Mouse (Mus musculus): ENCODE measurements around the gene Rasgrf1. TPM values are rescaled to one million over a fixed set of nuclear protein-coding genes. Genes with fewer than 3 reads are reported as not detected.

Gene Rasgrf1
- total and polyA plus RNA-seq, 3 experiments: not detected

DNA sequence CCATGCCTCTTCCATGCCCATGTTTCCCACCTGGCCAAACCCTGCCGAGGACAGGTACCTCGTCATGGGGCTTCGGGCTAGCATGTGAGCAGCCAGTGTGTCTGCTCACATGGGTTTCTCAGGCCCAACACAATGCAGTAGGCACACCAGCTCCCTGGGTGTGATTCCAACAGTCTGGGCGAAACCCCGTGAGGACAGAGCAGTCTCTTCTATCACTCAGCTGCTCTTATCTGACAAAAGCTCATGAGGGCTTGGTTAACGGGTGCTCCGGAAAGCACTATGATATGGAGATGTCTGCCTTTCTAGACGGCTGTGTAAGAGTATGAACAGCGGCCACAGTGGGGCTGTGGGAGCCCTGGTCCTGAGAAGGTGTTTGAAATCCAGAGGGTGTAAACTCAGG lies 37.1 kb downstream of the Rasgrf1 start:
- Histone ChIP-seq H3K36me3 (ENCODE audit: control insufficient read depth in 1 of 2, insufficient read depth in 2 of 2, low read length in 2 of 2) (no peaks in the 10 kb centered on the region), H3K4me1 (ENCODE audit: control insufficient read depth in 1 of 2, insufficient read depth in 2 of 2, low read length in 2 of 2) (no peaks in the 10 kb centered on the region), H3K27ac (ENCODE audit: control insufficient read depth, low read depth, low read length) (no peak overlapping the region), H3K4me3 (ENCODE audit: control insufficient read depth in 1 of 2, insufficient read depth in 1 of 2, low read depth in 2 of 2, low read length in 2 of 2) (no peak overlapping the region), H3K27me3 (ENCODE audit: control insufficient read depth in 1 of 2, insufficient read depth in 2 of 2, low read length in 2 of 2) (no peaks in the 10 kb centered on the region), H3K9me3 (replicated peaks; ENCODE audit: insufficient read depth, low read length) (no peaks in the 10 kb centered on the region), H3K79me2 (ENCODE audit: control insufficient read depth, insufficient read depth, low read length, poor library complexity) (no peaks in the 10 kb centered on the region), H3K9ac (ENCODE audit: control insufficient read depth, low read depth, low read length, poor library complexity, severe bottlenecking) (no peak overlapping the region)
- TF ChIP-seq RAD21 (IDR thresholded peaks at IDR 0.05; ENCODE audit: low read depth, low read length) (no peak), JUND (IDR thresholded peaks at IDR 0.05; ENCODE audit: low read depth, low read length) (no peak), SMC3 (IDR thresholded peaks at IDR 0.05; ENCODE audit: low read depth, low read length) (no peak), MAZ (IDR thresholded peaks at IDR 0.05; ENCODE audit: low read depth, low read length) (no peak), HCFC1 (IDR thresholded peaks at IDR 0.05; ENCODE audit: low read depth, low read length) (no peak), MAX (IDR thresholded peaks at IDR 0.05; ENCODE audit: low read length) (no peak), SIN3A (IDR thresholded peaks at IDR 0.05; ENCODE audit: low read length) (no peak), NELFE (IDR thresholded peaks at IDR 0.05; ENCODE audit: low read depth, low read length) (no peak), ZKSCAN1 (IDR thresholded peaks at IDR 0.05; ENCODE audit: low read depth, low read length) (no peak), USF1 (IDR thresholded peaks at IDR 0.05; ENCODE audit: low read depth, low read length) (no peak), MYC (IDR thresholded peaks at IDR 0.05; ENCODE audit: low read depth, low read length) (no peak), BHLHE40 (IDR thresholded peaks at IDR 0.05; ENCODE audit: borderline replicate concordance, low read depth, low read length) (no peak), CHD1 (IDR thresholded peaks at IDR 0.05; ENCODE audit: low read depth, low read length) (no peak), MYB (IDR thresholded peaks at IDR 0.05; ENCODE audit: low read depth, low read length) (no peak), POLR2AphosphoS5 (IDR thresholded peaks at IDR 0.05; ENCODE audit: borderline replicate concordance, low read depth, low read length) (no peak)
- DNase-seq (ENCODE audit: low read depth, low spot score): no peak

GRCm38 (mm10) chr9:89948602-89949001 lies 38.9 kb downstream of the Rasgrf1 start:
- H3K27ac ChIP-seq (ENCODE audit: control insufficient read depth, low read depth, low read length): no peak overlapping the region
- TF ChIP-seq NRF1 (IDR thresholded peaks at IDR 0.05; ENCODE audit: insufficient read depth, low read depth, low read length, poor library complexity, severe bottlenecking) (no peak), ELF1 (IDR thresholded peaks at IDR 0.05; ENCODE audit: low read depth, low read length) (no peak)
- H3K27me3 ChIP-seq (ENCODE audit: control insufficient read depth in 1 of 2, insufficient read depth in 2 of 2, low read length in 2 of 2): no peaks in the 10 kb centered on the region
- H3K36me3 ChIP-seq (ENCODE audit: control insufficient read depth in 1 of 2, insufficient read depth in 2 of 2, low read length in 2 of 2): no peaks in the 10 kb centered on the region
- H3K79me2 ChIP-seq (ENCODE audit: control insufficient read depth, insufficient read depth, low read length, poor library complexity): no peaks in the 10 kb centered on the region
- H3K9ac ChIP-seq (ENCODE audit: control insufficient read depth, low read depth, low read length, poor library complexity, severe bottlenecking): no peak overlapping the region
- no peak overlapping the region for H3K4me3 ChIP-seq (ENCODE audit: control insufficient read depth in 1 of 2, insufficient read depth in 1 of 2, low read depth in 2 of 2, low read length in 2 of 2)
- no peaks in the 10 kb centered on the region for H3K9me3 ChIP-seq (replicated peaks; ENCODE audit: insufficient read depth, low read length)
- no peaks in the 10 kb centered on the region for H3K4me1 ChIP-seq (ENCODE audit: control insufficient read depth in 1 of 2, insufficient read depth in 2 of 2, low read length in 2 of 2)
- DNase-seq (ENCODE audit: low read depth, low spot score): no peak
